Mouse (Mus musculus): Measurements from ENCODE around the gene Htr1f.

The Htr1f gene

DNA sequence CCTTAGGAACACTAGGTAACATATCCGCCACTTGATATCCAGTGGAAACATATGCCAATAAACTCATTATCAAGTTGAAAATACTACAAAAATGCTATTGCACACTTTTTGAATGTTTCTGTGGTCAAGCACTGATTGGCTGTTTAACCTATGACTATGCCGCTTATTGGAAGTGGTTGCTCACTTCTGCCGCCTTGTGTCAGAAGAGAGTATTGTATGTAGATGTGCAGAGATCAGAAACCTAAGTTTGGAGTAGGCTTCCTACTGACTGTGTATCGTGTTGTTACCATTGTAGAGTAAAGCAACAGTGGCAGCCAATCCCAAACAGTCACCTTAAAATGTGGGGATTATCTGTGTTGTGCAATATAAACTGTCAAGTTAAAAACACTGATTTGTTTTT lies 144.0 kb downstream of the Htr1f start:
- peak; percentile 55 for DNase-seq (ENCODE audit: low read depth)

DNA sequence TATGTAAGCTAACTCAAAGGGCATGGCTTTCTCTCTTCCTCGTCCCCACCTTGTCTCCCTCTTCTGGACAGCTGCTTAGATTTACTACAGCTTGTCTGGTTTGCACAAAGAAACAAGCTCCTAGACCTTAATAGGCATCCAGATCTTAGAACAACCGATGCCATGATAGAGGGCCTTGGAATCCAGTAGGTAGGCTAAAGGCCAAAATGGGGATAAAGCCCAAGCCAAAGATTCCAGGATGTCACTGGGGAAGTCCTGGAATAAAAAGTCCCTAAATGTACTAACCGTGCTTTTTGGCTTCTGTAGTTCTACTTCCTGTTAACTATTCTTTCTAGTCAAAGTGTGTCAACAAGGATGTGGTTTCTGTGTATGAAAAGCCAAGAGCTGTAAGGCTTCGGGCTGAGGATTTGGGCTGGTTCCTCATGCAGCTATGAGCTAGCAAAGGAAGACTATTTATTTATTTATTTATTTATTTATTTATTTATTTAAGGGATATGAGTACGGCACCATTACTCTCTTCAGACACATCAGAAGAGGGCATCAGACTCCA lies 163.9 kb downstream of the Htr1f start:
- DNase-seq (ENCODE audit: low read depth), result peak; percentile 69

DNA sequence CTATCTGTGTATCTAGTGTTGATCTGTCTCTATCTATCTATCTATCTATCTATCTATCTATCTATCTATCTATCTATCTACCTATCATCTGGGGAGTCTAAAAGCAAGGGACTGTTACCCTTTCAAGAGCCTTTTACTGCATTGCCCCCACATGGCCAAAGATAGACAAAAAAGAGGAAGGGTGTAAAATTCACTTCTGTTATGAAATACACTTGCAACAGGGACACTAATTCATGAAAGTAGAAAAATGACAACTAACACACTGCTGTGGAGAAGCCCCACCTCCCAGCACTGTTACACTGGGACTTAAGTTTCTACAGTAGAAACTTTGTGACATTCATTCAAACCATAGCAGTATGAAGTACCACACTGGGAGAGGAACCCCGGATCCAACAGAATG lies 170.9 kb downstream of the Htr1f start:
- DNase-seq (ENCODE audit: low read depth), result peak; percentile 17

DNA sequence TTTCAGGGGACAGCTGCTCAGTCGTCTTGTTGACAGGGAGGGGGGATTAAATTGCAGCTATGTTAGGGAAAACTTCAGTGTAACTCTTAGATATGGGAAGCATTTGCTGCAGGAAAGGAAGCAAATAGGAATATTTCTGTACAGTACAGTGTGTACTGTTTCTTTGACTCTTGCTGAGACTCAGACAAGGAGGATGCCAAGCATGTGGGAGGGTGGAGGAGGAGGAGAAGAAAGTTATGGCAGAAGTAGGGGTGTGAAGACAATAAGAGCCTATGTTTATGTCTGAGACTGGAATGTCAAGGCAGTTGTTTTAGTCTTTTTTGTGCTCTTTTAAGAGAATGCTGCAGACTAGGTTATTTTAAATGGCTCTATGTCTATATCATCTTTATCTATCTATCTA lies 171.6 kb downstream of the Htr1f start:
- no peak for DNase-seq (ENCODE audit: low read depth)

DNA sequence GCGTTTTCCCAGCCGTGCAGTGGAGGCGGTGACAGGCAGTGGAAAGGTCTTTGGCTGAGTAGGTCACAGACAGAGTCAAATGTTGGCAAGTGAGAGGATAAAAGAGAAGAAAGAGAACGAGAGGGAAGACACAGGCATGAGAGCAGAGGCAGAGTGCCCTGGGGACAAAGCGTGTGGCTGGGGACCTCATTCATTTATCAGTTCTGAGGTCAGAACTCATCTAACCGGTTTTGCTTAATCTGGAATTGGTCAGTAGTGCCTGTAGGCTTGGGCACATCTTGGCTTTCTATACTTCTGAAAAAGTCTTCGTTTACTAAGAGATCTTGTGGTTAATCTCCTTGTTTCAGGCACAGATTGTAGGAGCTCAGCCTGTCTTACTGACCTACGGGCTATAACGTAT lies 182.2 kb downstream of the Htr1f start:
- DNase-seq (ENCODE audit: low read depth), result no peak

DNA sequence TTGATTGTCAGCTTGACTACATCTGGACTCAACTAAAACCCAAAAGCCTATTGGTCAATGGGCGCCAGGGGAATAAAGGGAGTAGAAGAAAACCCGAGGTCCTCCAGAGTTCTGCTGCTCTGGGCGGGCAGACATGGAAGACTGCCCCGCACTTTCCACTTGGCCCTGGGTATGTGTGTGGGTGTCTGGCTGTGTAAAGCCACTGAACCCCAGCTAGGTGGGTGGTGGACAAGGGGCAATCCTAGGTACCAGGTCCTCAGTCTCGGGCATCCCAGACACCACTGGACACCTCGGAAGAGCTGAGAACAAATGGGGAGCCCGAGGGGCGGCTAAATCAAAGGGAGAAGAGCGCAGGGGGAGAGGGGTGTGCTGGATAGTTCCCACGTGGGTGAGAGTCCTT lies 196.9 kb downstream of the Htr1f start:
- DNase-seq (ENCODE audit: low read depth), result no peak

DNA sequence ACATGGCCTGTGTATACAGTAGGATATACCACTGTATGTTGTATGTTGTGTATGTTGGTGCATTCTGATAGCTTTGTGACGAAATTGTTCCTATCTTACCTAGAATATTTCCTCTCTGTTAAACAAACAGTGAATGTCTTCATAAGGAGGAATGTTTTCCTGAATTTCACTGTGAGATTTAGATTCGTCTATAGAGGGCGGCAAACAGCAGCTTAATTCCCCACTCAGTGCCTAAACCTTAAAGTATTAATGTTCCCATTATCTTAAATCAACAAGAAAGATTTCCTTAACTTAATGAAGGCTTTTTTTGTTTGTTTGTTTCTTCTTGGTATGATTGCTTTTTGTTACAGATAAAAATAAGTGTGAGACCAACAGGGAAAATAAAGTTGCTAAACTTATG lies 198.5 kb downstream of the Htr1f start:
- DNase-seq (ENCODE audit: low read depth), result peak; percentile 57

DNA sequence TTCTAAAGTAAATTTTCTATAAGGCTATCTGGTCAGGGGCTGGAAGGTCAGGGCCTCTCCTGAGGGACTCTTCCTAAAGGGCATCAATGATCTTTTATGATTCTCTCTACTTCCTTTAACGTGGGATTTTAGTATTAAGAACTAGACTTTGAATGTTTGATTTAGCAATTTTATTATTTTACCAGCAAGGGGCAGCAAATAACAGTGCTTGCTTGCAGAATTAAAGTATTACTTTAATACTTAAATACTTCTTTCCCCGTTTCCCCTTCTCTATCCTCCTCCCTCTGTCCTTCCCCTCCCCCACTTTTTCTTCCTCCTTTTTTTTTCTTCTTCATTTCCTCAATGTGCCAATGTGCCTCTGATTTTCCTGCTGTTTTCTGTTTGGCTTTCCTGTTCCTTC lies 202.3 kb downstream of the Htr1f start:
- peak; percentile 41 for DNase-seq (ENCODE audit: low read depth)

DNA sequence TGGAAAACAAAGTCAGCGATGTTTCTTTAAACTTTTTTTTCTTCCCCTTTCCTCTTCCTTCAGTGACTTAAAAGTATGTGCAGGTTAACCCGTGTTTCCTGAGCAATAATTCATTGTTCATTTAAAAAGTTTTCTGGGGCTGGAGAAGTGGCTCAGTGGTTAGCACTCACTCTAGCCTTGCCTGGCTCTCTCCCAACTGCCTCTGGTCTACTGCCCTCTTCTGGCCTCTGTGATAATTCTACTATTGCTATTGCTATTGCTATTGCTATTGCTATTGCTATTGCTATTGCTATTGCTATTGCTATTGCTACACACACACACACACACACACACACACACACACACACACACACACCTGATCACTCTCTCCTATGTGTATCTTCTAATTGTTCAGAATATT lies 206.6 kb downstream of the Htr1f start:
- peak; percentile 77 for DNase-seq (ENCODE audit: low read depth)

DNA sequence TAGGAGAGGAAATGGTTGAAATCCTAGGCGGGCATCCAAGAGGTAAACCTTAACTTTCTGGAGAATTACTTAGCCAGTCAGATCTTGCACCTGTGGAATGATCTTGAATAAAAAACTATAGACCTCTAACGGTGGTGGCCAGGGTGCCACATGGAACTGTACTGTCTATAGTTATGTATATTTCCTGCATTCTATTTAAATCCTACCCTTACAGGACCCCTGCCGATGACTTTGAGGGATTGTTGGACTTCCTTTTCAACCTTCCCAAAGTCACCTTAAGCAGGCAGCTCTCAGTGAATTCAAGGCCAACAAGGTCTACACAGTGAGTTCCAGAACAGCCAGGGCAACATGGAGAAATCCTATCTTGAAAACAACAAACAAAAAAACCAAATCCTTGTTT lies 216.2 kb downstream of the Htr1f start:
- DNase-seq (ENCODE audit: low read depth), result no peak

DNA sequence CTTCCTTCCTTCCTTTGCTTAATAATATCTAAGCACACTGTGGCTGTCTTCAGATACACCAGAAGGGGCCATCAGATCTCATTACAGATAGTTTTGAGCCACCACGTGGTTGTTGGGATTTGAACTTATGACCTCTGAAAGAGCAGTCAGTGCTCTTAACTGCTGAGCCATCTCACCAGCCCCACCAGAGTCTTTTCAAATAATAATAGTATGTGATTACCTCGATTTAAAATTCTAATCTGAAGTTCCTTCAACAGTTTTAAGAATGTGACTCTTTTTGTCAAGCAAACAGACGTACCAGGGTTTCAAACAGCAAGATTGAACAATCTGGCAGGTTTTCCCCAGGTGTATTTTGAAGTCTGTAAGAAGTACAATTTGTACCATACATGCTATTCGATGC lies 220.1 kb downstream of the Htr1f start:
- DNase-seq (ENCODE audit: low read depth), result no peak

DNA sequence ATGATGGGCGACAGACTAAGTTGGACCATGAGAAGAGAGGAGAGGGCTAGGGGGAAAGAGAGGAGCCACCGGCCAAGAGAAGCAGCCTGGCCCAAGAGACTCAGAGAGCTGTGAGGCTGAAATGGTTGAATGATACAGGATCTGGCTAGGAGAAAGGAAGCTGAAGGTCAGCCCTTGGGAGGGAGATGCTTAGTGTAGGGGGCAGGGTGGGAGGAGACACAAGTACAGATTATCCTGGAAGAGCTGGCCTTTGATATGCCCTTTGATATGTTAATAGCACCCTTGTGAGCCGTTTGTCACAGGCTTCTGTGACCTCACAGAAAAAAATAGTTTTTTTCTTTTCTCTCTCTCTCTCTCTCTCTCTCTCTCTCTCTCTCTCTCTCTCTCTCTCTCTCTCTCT lies 220.5 kb downstream of the Htr1f start:
- DNase-seq (ENCODE audit: low read depth), result peak; percentile 91

DNA sequence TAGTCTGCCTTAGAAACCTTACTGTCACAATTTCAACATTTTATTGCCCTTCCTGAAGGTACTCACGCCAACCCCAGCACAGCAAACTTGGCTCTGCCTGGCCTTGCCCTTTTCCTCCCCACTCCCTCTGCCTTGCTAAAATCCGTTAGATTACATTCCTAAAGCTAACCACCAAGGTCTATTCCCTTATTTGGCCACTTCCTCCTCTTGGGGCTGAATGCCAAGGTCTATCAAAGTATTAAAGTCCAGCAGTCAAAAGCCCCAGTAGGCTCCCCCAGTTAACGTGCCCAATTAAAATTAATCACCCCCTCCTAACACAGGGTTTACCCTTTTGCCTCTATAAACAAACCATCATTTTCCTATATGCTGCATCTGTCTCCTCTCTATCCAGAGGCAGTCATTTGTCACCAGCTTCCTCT lies 221.2 kb downstream of the Htr1f start:
- DNase-seq (ENCODE audit: low read depth), result peak; percentile 95

DNA sequence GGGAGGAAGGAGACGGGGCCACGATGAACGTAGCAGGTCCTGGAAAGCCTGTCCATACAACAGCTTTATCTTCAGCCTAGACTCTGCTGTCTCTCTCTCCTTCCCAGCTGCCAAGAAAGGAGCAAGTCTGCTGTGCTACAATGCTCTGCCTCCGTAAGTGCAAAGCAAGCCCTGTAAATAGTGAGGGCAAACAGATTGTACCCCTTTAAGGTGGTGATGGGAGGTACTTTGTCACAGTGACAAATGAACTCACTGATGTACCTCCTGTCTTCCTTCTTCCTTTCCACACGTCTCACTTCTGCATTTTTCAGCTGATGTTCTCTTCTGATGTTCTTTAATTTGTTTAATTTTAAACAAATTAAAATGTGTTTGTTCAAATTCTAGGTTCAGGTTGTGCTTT lies 221.8 kb downstream of the Htr1f start:
- DNase-seq (ENCODE audit: low read depth), result peak; percentile 91

DNA sequence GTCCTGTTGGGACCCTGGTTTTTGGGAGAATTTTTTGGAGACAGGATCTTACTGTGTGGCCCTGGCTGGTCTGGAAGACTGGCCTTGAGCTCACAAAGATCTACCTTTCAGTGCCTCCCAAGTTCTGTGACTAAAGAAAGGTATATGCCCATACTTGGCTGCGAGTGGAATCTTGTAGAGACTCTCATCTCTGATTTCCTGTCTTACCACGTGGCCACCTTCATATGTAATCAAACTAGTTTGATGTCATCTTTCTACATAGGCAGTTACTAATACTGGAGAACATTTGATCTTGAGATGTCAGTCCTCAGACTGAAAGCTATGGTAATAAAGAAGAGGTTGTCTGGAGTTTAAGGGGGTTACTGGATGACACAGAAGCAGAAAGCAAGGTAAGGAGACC lies 224.2 kb downstream of the Htr1f start:
- no peak for DNase-seq (ENCODE audit: low read depth)

DNA sequence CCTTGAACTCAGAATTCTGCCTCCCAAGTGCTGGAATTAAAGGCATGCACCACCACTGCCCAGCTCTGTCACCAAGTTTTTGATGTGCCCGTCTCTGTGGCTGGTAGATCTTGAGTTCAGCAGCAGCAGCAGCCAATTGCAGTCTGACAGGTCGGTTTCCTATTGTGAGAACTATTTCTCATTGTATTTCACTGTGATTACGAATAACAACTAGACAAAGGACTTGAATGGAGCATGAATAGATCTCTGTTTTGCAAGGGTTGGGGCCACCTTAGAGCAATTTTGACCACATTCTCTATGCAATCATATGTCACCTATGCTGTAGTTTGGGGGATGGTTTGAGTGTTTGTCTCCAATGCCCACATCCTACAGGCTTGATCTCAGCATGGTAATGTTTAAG lies 224.7 kb downstream of the Htr1f start:
- no peak for DNase-seq (ENCODE audit: low read depth)

DNA sequence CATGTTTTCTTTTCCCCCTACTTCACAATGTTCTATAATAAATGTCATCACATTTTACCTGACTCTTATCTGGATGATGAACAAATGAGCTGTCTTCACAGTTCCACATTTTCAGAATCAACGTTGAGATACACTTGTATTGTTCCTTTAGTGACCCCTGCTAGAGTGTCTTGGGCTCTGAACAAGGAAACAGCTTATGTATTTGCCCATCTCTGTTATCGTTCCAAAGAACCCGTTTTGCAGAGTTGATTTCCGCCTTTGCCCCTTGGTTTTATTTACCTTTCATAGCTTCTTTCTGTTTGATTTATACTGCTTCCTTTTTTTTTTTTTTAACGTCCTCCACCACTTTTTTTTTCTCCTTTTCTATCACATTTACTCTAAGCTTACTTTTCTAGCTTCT lies 225.9 kb downstream of the Htr1f start:
- no peak for DNase-seq (ENCODE audit: low read depth)

DNA sequence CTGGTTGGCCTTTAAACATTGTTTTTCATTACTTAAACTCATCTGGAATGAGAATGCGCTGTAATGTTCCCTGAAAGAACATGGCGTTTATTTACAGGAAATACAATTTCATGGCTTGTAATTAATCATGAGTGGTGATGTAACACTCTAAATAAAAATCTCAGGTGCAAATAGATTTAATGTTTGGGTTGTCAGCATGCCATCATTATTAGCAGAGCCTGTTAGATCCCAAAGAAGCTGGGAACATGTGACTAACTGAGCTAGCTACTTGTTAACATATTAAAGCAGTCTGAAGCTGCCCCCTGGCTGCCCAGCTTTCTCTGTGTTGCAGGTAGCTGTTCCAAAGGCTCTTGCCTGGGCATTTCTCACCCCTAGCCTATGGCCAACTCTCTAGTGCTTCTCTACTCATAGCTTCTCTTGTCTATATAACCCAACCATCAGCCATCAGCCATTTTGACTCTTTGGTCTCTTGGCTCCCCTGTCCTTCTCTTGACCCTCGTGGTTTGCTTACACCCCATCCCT lies 227.0 kb downstream of the Htr1f start:
- peak; percentile 57 for DNase-seq (ENCODE audit: low read depth)

DNA sequence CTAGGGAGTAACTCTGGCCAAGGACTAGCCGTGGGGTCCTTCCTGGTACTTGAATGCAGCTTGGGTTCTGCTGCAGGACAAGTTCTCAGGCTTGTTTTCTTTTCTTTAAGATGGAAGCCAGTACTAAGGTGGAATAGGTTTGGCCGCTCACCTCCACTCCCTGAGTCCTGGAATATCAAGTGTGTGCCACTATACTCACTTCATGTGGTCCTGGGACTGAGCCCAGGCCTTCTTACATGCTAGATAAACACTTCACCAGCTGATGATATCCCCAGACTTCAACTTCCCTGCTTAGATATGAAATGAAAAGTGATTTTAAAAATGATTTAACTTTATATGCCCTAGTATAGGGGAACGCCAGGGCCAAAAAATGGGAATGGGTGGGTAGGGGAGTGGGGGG lies 228.3 kb downstream of the Htr1f start:
- DNase-seq (ENCODE audit: low read depth), result no peak

DNA sequence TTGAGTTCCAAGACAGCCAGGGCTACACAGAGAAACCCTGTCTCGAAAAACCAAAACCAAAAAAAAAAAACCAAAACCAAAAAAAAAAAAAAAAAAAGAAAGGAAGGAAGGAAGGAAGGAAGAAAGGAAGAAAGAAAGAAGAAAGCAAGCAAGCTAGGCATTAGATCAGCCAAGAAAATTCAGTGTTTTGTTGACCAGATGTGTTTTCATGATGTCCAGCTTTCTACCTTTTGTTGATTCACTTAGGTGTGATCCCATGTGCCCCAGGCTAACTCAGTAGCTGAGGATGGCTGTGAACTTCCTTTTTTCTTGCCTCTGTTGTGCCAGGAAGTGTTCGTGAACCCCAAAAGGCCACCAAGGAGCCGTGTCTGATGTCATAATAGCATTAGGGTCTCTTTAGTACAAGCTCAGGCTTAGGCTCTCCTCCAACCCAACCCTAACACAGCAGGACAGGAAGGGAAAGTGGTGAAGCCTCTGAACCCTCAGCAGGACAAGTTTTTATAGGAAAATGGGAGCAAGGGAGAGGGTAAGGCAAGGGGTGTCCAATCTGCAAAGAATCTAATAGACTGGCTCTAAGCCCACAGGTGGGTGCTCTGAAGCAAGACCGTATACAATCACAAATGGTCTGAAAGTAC lies 228.9 kb downstream of the Htr1f start:
- DNase-seq (ENCODE audit: low read depth), result no peak

DNA sequence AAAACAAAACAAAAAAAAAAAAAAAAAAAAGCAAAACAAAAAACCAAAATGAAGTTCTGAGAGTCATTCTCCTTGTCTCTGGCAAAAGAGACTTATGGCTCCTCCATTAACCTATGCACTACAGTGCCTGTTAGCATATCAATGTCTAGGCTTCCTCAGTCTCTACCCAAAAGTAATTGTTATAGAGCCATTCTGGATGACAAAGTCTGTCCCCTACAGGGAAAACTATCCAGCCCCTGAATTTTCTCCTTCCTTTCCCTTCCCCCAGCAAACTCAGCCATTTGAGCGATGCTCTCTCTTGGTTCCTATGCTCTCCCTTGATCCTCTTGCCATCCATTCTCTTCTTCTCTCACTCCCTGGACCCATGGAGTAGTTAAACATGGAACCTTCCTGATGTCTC lies 229.8 kb downstream of the Htr1f start:
- DNase-seq (ENCODE audit: low read depth), result no peak

DNA sequence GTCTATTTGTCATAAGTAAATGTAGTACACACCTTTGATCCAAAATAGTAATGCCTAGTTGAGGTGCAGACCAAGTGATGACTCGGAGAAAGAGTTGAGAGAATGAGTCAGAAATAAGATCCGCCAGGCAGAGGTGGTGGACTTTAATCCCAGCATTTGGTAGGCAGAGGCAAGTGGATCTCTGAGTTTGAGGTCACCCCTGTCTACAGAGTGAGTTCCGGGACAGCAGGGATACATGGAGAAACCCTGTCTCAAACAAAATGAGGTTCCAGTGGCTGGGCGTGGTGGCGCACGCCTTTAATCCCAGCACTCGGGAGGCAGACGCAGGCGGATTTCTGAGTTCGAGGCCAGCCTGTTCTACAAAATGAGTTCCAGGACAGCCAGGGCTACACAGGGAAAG lies 230.3 kb downstream of the Htr1f start:
- no peak for DNase-seq (ENCODE audit: low read depth)
